Mouse (Mus musculus) erythroblast, embryonic 14.5 days (primary cell): ENCODE results near the gene Actl6b. TPM values are rescaled to one million over a fixed set of nuclear protein-coding genes. Genes with fewer than 3 reads are reported as not detected.

Experiments
- H3K27me3 ChIP-seq: 2 replicates; pipeline ENCODE4 v1.6.1; 2012; ENCODE audit warnings: inconsistent platforms; ENCODE audit not compliant: control insufficient read depth
- H3K36me3 ChIP-seq: 2 replicates; pipeline ENCODE4 v1.6.1; 2012; ENCODE audit warnings: mild to moderate bottlenecking, inconsistent platforms; ENCODE audit not compliant: control insufficient read depth
- H3K4me1 ChIP-seq: 2 replicates; pipeline ENCODE4 v1.6.1; 2012; ENCODE audit warnings: inconsistent platforms; ENCODE audit not compliant: control insufficient read depth
- H3K4me3 ChIP-seq: replicated peaks from 2 replicates; pipeline ENCODE3; 2012; ENCODE audit warnings: moderate library complexity, mild to moderate bottlenecking, inconsistent platforms
- H3K9me3 ChIP-seq: 2 replicates; pipeline ENCODE4 v1.6.1; 2012; ENCODE audit warnings: low read length, inconsistent platforms, mixed read lengths; ENCODE audit not compliant: control insufficient read depth
- GATA1 ChIP-seq: IDR thresholded peaks from 2 replicates; pipeline ENCODE4 v1.6.1; 2012; ENCODE audit warnings: low read length, inconsistent platforms, mixed read lengths
- TAL1 ChIP-seq: IDR thresholded peaks from 3 replicates; pipeline ENCODE4 v1.6.1; 2012; ENCODE audit warnings: low read length, inconsistent platforms, mixed read lengths
- polyA plus RNA-seq: library from polyadenylated mRNA; stranded (reverse); fragments of >175 nt; gene quantifications from 2 replicates; pipeline ENCODE4 v1.2.3, GENCODE M21; 2012

The Actl6b gene
- polyA plus RNA-seq, 1 experiment, result not detected

DNA sequence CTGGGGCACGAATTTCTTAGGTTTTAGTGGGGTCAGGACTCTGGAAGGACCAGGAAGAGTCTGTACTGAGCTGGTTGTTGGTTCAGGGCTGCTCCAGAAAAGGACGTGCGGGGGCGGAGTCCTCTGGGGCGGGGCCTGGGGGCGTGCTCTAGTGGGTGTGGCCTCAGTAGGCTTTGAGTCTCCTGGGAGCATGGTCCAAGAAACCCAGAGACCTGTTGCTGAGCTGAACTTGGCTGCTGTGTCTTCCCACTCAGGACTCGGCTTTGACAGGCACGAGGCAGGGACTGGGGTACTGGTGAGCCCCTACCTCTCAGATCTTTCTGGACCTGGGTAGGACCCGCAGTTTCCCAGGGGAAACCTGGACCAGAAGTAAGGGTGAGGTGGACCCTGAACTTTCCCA lies 16.3 kb downstream of the Actl6b start, which contains the start of gene Tfr2:
Gene Tfr2, plus strand, starts transcription at position 176 of the 400 bp plus-strand sequence.
- no peaks in the 10 kb centered on the region; the same call in 1 of the 2 replicates for H3K9me3 ChIP-seq
- peaks cover 70% of the 10 kb centered on the region for H3K4me1 ChIP-seq
- no peaks in the 10 kb centered on the region; the same call in 1 of the 2 replicates for H3K27me3 ChIP-seq
- TF ChIP-seq TAL1, result no peak
- no peak for TF ChIP-seq GATA1
- peaks cover 33% of the 10 kb centered on the region for H3K36me3 ChIP-seq
- peak within 1 kb of the TSS; percentile 91 for H3K4me3 ChIP-seq

- TF ChIP-seq TAL1, result no peak
- TF ChIP-seq GATA1, result no peak
- Histone ChIP-seq H3K36me3 (peaks cover 38% of the 10 kb centered on the region), H3K4me3 (peak overlapping the region; percentile 91), H3K27me3 (no peaks in the 10 kb centered on the region; the same call in 1 of the 2 replicates), H3K9me3 (no peaks in the 10 kb centered on the region; the same call in 1 of the 2 replicates), H3K4me1 (peaks cover 74% of the 10 kb centered on the region)
These were observed 16.9 kb downstream of the Actl6b start for GRCm38 (mm10) chr5:137570181-137570580.

DNA sequence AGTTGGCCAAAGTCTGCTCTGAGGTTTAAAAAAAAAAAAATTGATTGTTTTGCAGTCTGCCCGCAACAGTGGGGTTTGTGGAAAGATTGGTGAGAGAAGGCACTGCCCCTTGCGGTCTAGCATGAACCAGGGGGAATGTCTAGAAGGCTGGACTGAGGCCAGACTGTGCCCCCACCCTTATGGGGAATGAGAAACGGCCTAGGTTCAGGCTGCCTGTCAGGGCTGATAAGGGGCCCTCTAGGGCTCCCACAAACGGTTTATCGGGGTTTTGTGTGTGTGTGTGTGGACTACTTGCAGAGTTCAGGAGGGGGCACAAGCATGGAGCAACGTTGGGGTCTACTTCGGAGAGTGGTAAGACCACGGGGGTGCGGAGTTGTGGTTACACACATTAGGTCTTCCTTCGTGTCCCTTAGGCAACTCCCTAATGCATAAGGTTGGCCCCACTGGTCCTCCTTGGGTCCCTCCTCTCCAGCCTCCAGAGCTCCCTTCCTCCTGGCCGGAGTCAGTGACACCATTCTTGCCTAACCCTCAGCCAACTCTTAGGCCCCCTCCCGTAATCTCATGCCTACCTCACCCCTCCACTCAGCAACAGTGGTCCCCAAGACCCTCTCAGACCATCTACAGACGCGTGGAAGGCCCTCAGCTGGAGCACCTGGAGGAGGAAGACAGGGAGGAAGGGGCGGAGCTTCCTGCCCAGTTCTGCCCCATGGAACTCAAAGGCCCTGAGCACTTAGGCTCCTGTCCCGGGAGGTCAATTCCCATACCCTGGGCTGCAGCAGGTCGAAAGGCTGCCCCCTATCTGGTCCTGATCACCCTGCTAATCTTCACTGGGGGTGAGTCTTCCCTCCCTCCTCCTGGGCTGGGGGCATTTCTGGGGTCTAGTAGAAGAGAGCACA lies 17.6 kb downstream of the Actl6b start:
- Histone ChIP-seq H3K36me3 (peaks cover 46% of the 10 kb centered on the region), H3K9me3 (no peaks in the 10 kb centered on the region; the same call in 1 of the 2 replicates), H3K27me3 (no peaks in the 10 kb centered on the region; the same call in 1 of the 2 replicates), H3K4me3 (peak overlapping the region; percentile 91), H3K4me1 (peaks cover 74% of the 10 kb centered on the region)
- TF ChIP-seq TAL1 (peak; percentile 44; the same call in 2 of the 3 replicates), GATA1 (peak; percentile 79)

DNA sequence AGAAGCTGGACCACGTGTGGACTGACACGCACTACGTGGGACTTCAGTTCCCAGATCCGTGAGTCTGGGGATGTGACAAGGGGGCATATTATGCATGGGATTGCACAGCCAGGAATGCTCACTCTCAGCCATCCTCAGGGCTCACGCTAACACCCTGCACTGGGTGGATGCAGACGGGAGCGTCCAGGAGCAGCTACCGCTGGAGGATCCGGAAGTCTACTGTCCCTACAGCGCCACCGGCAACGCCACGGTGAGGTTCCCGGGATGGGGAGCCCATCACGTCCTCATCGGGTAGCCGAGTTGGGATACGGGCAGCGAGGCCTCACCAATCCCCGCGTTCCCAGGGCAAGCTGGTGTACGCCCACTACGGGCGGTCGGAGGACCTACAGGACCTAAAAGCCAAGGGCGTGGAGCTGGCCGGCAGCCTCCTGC lies 21.2 kb downstream of the Actl6b start:
- no peaks in the 10 kb centered on the region; the same call in 1 of the 2 replicates for H3K27me3 ChIP-seq

GRCm38 (mm10) chr5:137580246-137580645 lies 26.9 kb downstream of the Actl6b start:
- H3K4me3 ChIP-seq, result no peak overlapping the region
- peaks cover 2% of the 10 kb centered on the region; the same call in 1 of the 2 replicates for H3K27me3 ChIP-seq
- peaks cover 93% of the 10 kb centered on the region for H3K36me3 ChIP-seq
- H3K4me1 ChIP-seq, result peaks cover 26% of the 10 kb centered on the region
- no peaks in the 10 kb centered on the region for H3K9me3 ChIP-seq
- no peak for TF ChIP-seq GATA1
- no peak for TF ChIP-seq TAL1

More for the DNA sequence above, 21.2 kb downstream of the Actl6b start:
- Histone ChIP-seq H3K4me1 (peaks cover 63% of the 10 kb centered on the region), H3K9me3 (no peaks in the 10 kb centered on the region), H3K4me3 (peak overlapping the region; percentile 15), H3K36me3 (peaks cover 79% of the 10 kb centered on the region)
- TF ChIP-seq TAL1 (no peak), GATA1 (no peak)

- Histone ChIP-seq H3K4me1 (peaks cover 26% of the 10 kb centered on the region), H3K27me3 (peaks cover 2% of the 10 kb centered on the region; the same call in 1 of the 2 replicates), H3K4me3 (no peak overlapping the region), H3K9me3 (peaks cover 13% of the 10 kb centered on the region), H3K36me3 (peaks cover 96% of the 10 kb centered on the region)
- TF ChIP-seq TAL1, result no peak
- TF ChIP-seq GATA1, result no peak
These were observed 29.4 kb downstream of the Actl6b start for GRCm38 (mm10) chr5:137582702-137583101.

DNA sequence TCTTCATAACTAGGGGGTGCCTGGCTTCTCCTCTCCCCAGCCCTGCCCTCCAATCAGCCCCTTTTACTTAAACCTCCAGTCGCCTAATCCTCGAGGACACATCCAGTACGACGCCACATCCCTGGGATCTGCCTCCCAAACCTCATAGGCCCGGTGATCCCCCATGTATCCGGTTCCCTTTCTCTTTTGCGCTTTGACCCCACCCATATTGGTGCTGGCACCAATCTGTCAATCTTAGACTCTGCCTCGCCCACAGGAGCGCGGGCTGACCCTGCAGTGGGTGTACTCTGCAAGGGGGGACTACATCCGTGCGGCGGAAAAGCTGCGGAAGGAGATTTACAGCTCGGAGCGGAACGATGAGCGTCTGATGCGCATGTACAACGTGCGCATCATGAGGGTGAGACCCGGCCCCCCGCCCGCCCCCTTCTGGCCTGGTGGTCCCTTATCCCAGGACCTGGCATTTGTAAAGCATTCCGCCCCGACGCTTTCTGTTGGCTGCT lies 30.4 kb downstream of the Actl6b start:
- TF ChIP-seq TAL1 (no peak), GATA1 (no peak)
- peaks cover 14% of the 10 kb centered on the region for H3K9me3 ChIP-seq
- peaks cover 90% of the 10 kb centered on the region for H3K36me3 ChIP-seq
- peaks cover 23% of the 10 kb centered on the region for H3K4me1 ChIP-seq
- no peak overlapping the region for H3K4me3 ChIP-seq
- H3K27me3 ChIP-seq, result peaks cover 2% of the 10 kb centered on the region; the same call in 1 of the 2 replicates

- peaks cover 77% of the 10 kb centered on the region for H3K36me3 ChIP-seq
- H3K27me3 ChIP-seq, result peaks cover 2% of the 10 kb centered on the region; the same call in 1 of the 2 replicates
- TF ChIP-seq TAL1, result no peak
- no peak for TF ChIP-seq GATA1
- H3K9me3 ChIP-seq, result peaks cover 14% of the 10 kb centered on the region
- peaks cover 11% of the 10 kb centered on the region for H3K4me1 ChIP-seq
- H3K4me3 ChIP-seq, result no peak overlapping the region
These were observed 31.7 kb downstream of the Actl6b start for GRCm38 (mm10) chr5:137584976-137585375.

DNA sequence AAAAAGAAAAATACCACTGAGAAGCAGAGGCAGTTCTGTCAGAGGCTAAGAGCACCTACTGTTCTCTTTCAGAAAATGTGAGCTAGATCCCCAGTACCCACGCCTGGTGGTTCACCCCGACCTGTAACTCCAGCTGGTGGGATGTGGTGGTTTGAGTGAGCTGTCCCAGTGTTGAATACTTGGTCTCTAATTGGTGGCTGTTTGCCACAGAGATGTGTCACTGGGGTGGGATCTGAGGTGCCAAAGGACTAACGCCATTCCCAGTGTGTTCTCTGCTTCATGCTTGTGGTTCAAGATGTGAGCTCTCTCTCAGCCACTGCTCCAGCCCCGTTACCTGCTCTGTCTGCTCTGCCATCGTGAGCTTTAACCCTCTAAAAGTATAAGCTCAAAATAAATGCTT lies 37.2 kb downstream of the Actl6b start:
- H3K36me3 ChIP-seq, result peaks cover 26% of the 10 kb centered on the region
- no peak for TF ChIP-seq TAL1
- no peak for TF ChIP-seq GATA1
- peaks cover 14% of the 10 kb centered on the region for H3K9me3 ChIP-seq
- H3K4me3 ChIP-seq, result no peak overlapping the region
- 0 out of 2 replicates have a peak, but pooled peaks cover 2% of the 10 kb centered on the region for H3K4me1 ChIP-seq
- H3K27me3 ChIP-seq, result no peaks in the 10 kb centered on the region
